Mouse (Mus musculus) liver, embryonic 14.5 days (tissue): ENCODE measurements at regions not wholly inside any gene's neighbourhood (a gene's known extent, or its start where the extent isn't known, plus 50 kb on each side); places are given as distances from the start of the nearest gene placed in this dataset.

ENCODE experiments used
- CTCF ChIP-seq: IDR thresholded peaks from 2 replicates; pipeline ENCODE4 v1.5.1; 2016; ENCODE audit warnings: antibody characterized with exemption, low read depth, control low read depth
- EP300 ChIP-seq: IDR thresholded peaks from 2 replicates; pipeline ENCODE4 v1.6.1; 2016; ENCODE audit warnings: antibody characterized with exemption, low read depth

- TF ChIP-seq CTCF = no peak
- TF ChIP-seq EP300 = no peak
These were observed 226.5 kb downstream of the Sox9 start for GRCm38 (mm10) chr11:113008521-113008920.
